Mouse (Mus musculus) cerebellum, adult 2 months (tissue): ENCODE results near the gene Dennd1c. TPM values are rescaled to one million over a fixed set of nuclear protein-coding genes. Genes with fewer than 3 reads are reported as not detected.
"Not testable (repeated sequence)": the region's sequence is repeated elsewhere in the genome, so short reads cannot be mapped to it uniquely, and the experiment has no call there.

Experiments used
- DNase-seq, 2 experiments: peaks; one replicate each; pipeline ENCODE4 v3.0.0; 2021
- H3K27ac ChIP-seq: fragments of 200-500 bp; 2 replicates; pipeline ENCODE4 v1.5.1; 2012; ENCODE audit warnings: low read length, control low read depth, inconsistent platforms; ENCODE audit not compliant: insufficient read depth
- H3K27me3 ChIP-seq: fragments of 200-500 bp; 2 replicates; pipeline ENCODE4 v1.6.1; 2012; ENCODE audit warnings: inconsistent platforms, mild to moderate bottlenecking, low read length, moderate library complexity; ENCODE audit not compliant: control insufficient read depth, insufficient read depth
- H3K4me1 ChIP-seq: fragments of 200-500 bp; 2 replicates; pipeline ENCODE4 v1.6.1; 2011; ENCODE audit warnings: low read length; ENCODE audit not compliant: control insufficient read depth, insufficient read depth
- H3K4me3 ChIP-seq: fragments of 200-500 bp; replicated peaks from 2 replicates; pipeline ENCODE3; 2011; ENCODE audit warnings: mild to moderate bottlenecking, low read depth, low read length, control low read depth; ENCODE audit not compliant: insufficient read depth
- CTCF ChIP-seq: fragments of 200-500 bp; IDR thresholded peaks from 2 replicates; pipeline ENCODE4 v1.5.1; 2011; ENCODE audit warnings: low read depth, mild to moderate bottlenecking, control low read depth, low read length, moderate library complexity, borderline replicate concordance; ENCODE audit not compliant: insufficient read depth
- POLR2A ChIP-seq: fragments of 200-500 bp; IDR thresholded peaks from 2 replicates; pipeline ENCODE4 v1.6.1; 2011; ENCODE audit warnings: low read length, control low read depth, borderline replicate concordance; ENCODE audit not compliant: insufficient read depth
- WGBS: fragments of 180-500 bp; shearing (Covaris S2); methylation state at CpG from one replicate; pipeline ENCODE4 v1.1.7; 2018; 5-methylcytosine and 5-hydroxymethylcytosine counted together
- polyA plus RNA-seq: library from polyadenylated mRNA; depleted of rRNA; stranded (reverse); fragments of >200 nt; gene quantifications from 2 replicates; pipeline ENCODE4 v1.2.3, GENCODE M21; 2012

The Dennd1c gene
- polyA plus RNA-seq, 1 experiment = 1.1 TPM

GRCm38 (mm10) chr17:57056246-57056645 lies 22.1 kb downstream of the Dennd1c start:
- H3K27ac ChIP-seq = no peak overlapping the region
- H3K27me3 ChIP-seq = no peaks in the 10 kb centered on the region; the same call in 1 of the 2 replicates
- H3K4me3 ChIP-seq = no peak overlapping the region
- no peak for TF ChIP-seq POLR2A
- DNase-seq = no peak
- WGBS = 88% methylated on average over 3 of the region's 3 CpGs
- peaks cover 8% of the 10 kb centered on the region for H3K4me1 ChIP-seq

- H3K27me3 ChIP-seq, H3K27ac ChIP-seq, H3K4me1 ChIP-seq, DNase-seq, H3K4me3 ChIP-seq: not testable (repeated sequence)
- 78% methylated on average over 4 of the region's 4 CpGs for WGBS
- peak; percentile 5; the same call in 1 of the 2 replicates for TF ChIP-seq CTCF
These were observed 26.6 kb downstream of the Dennd1c start for GRCm38 (mm10) chr17:57051679-57052078.

GRCm38 (mm10) chr17:57048816-57049215 lies 29.5 kb downstream of the Dennd1c start:
- 94% methylated on average over 3 of the region's 3 CpGs for WGBS
- no peak for TF ChIP-seq POLR2A
- no peak for TF ChIP-seq CTCF
- no peak for DNase-seq
- H3K4me3 ChIP-seq = no peak overlapping the region
- no peaks in the 10 kb centered on the region; the same call in 1 of the 2 replicates for H3K27me3 ChIP-seq
- no peaks in the 10 kb centered on the region for H3K4me1 ChIP-seq
- H3K27ac ChIP-seq = no peak overlapping the region

- WGBS = 60% methylated on average over 5 of the region's 5 CpGs
- Histone ChIP-seq H3K27me3 (no peaks in the 10 kb centered on the region; the same call in 1 of the 2 replicates), H3K4me1 (no peaks in the 10 kb centered on the region), H3K4me3 (no peak overlapping the region), H3K27ac (no peak overlapping the region)
- TF ChIP-seq CTCF (no peak), POLR2A (no peak)
- no peak for DNase-seq
These were observed 30.9 kb downstream of the Dennd1c start for GRCm38 (mm10) chr17:57047406-57047805.

- Histone ChIP-seq H3K27ac (no peak within 1 kb of the TSS), H3K4me1 (no peaks in the 10 kb centered on the region), H3K27me3 (no peaks in the 10 kb centered on the region), H3K4me3 (no peak within 1 kb of the TSS)
- TF ChIP-seq POLR2A (no peak), CTCF (no peak)
- no peak for DNase-seq
- WGBS = 71% methylated on average over 8 of the region's 8 CpGs
These were observed 36.8 kb downstream of the Dennd1c start, which contains the start of gene Slc25a41 for GRCm38 (mm10) chr17:57041554-57041953. TSS of gene Slc25a41 (minus strand) at chr17:57041654.

GRCm38 (mm10) chr17:57038978-57039377 lies 39.3 kb downstream of the Dennd1c start:
- no peak overlapping the region for H3K27ac ChIP-seq
- 37% methylated on average over 8 of the region's 8 CpGs for WGBS
- H3K4me1 ChIP-seq = no peaks in the 10 kb centered on the region
- no peak for TF ChIP-seq POLR2A
- peak; percentile 14; the same call in 1 of the 2 replicates for TF ChIP-seq CTCF
- H3K4me3 ChIP-seq = no peak overlapping the region
- no peaks in the 10 kb centered on the region for H3K27me3 ChIP-seq
- DNase-seq = no peak

GRCm38 (mm10) chr17:57032854-57033253 lies 45.5 kb downstream of the Dennd1c start:
- Histone ChIP-seq H3K4me1 (peaks cover 5% of the 10 kb centered on the region), H3K27me3 (no peaks in the 10 kb centered on the region), H3K4me3 (no peak overlapping the region), H3K27ac (0 out of 2 replicates have a peak overlapping the region, but pooled peaks have one; percentile 30)
- TF ChIP-seq CTCF = no peak
- no peak for TF ChIP-seq POLR2A
- peak in 1 of 2 experiments; percentile 30 for DNase-seq
- WGBS = 86% methylated on average over 4 of the region's 4 CpGs

GRCm38 (mm10) chr17:57031661-57032420 lies 46.5 kb downstream of the Dennd1c start:
- Histone ChIP-seq H3K27ac (peak overlapping the region; percentile 30), H3K4me1 (peaks cover 8% of the 10 kb centered on the region), H3K4me3 (peak overlapping the region; percentile 55), H3K27me3 (no peaks in the 10 kb centered on the region)
- DNase-seq = peak; percentile 99 to 100
- under 1% methylated on average over 38 of the region's 38 CpGs for WGBS
- TF ChIP-seq CTCF = no peak
- TF ChIP-seq POLR2A = peak; percentile 86
